ENCODE assay signal across 27 mouse cellular contexts in the genomic region with DNA sequence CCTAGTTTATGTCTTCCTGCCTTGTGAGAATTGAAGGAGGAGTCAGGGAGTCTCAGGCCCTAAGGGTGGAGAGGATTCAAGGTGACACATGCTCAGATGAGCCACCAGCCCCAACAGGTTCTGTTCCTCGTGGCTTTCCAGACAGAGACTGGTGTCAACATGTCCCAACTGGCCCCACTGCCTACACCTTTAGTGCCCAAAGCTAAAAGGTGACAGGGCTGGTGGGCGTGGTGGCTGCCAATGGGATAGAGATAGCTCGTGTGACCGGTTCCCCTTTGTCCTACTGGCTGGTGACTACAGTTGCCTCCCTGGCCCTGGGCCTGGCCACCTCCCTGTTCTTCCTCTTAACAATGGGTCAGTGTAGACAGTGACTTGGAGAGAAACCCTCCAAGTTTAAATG. TPM values are rescaled to one million over a fixed set of nuclear protein-coding genes. Genes with fewer than 3 reads are reported as not detected.
DNase-seq lines count a peak whose midpoint lies in the region; ATAC-seq and TF ChIP-seq lines count a peak whose summit lies in the region.
"Had no signal": no experiment of that assay in that cellular context is flagged by ENCODE, and none has a peak within 500 bp of the region (broad histone marks: within the 10 kb centered on the region; RNA-seq: fewer than 3 reads in every experiment).

No protein-coding gene starts in this region.

- H3K4me1 ChIP-seq in stomach, postnatal 0 days (replicated peaks; ENCODE audit: control insufficient read depth, insufficient read depth), result peaks cover 6% of the 10 kb centered on the region; the same call in 1 of the 2 replicates
- H3K4me1 ChIP-seq in midbrain, embryonic 15.5 days, result peaks cover 25% of the 10 kb centered on the region
- H3K4me1 ChIP-seq in liver, postnatal 0 days (ENCODE audit: insufficient read depth), result peaks cover 28% of the 10 kb centered on the region

- peak; percentile 21; the same call in 1 of the 2 replicates for ATAC-seq in stomach, postnatal 0 days (ENCODE audit: low FRiP score, low TSS enrichment)
- ATAC-seq in midbrain, embryonic 15.5 days (replicated peaks), result no peak
- ATAC-seq in liver, postnatal 0 days, result no peak
- ATAC-seq: intestine, embryonic 16.5 days had no signal

- TF ChIP-seq CTCF in stomach, postnatal 0 days (IDR thresholded peaks at IDR 0.05; ENCODE audit: low read depth), result no peak
- no peak for TF ChIP-seq CTCF in liver, postnatal 0 days (IDR thresholded peaks at IDR 0.05; ENCODE audit: low read depth)

- no peak overlapping the region for H3K4me2 ChIP-seq in stomach, postnatal 0 days (replicated peaks; ENCODE audit: low read depth)
- H3K4me2 ChIP-seq in midbrain, embryonic 15.5 days, result no peak overlapping the region
- no peak overlapping the region for H3K4me2 ChIP-seq in liver, postnatal 0 days (ENCODE audit: low read depth, low read length)
- H3K4me2 ChIP-seq: embryonic facial prominence, embryonic 13.5 days; forebrain, embryonic 12.5 days; hindbrain, embryonic 13.5 days; liver, embryonic 13.5 days; neural tube, embryonic 15.5 days had no signal

- peak; percentile 25 to 35 for DNase-seq in heart, adult 18-20 months
- no peak for DNase-seq in heart, postnatal 14 days
- DNase-seq in urinary bladder, postnatal 14 days (ENCODE audit: low spot score), result peak; percentile 85
- DNase-seq in urinary bladder, postnatal 10 days (ENCODE audit: low spot score), result no peak
- DNase-seq in stomach, postnatal 0 days (ENCODE audit: low spot score), result peak; percentile 44
- DNase-seq in liver, postnatal 0 days, result no peak
- DNase-seq: adrenal gland, adult 8-10 months; cerebellum, adult 8-10 months; gastrocnemius, postnatal 25 days; heart, postnatal 4 days; kidney, adult 8-10 months; kidney, postnatal 4 days; liver, embryonic 13.5 days; lung, adult 2 months; lung, postnatal 10 days; midbrain, embryonic 14.5 days; right cerebral cortex, postnatal 25 days had no signal

- no peak overlapping the region for H3K9ac ChIP-seq in stomach, postnatal 0 days (ENCODE audit: low read length)
- H3K9ac ChIP-seq in midbrain, embryonic 15.5 days, result no peak overlapping the region
- H3K9ac ChIP-seq in liver, postnatal 0 days (replicated peaks), result no peak overlapping the region
- H3K9ac ChIP-seq: embryonic facial prominence, embryonic 13.5 days; forebrain, embryonic 12.5 days; hindbrain, embryonic 13.5 days; liver, embryonic 13.5 days; neural tube, embryonic 15.5 days had no signal

- WGBS in stomach, postnatal 0 days, result 52% methylated on average over 4 of the region's 4 CpGs
- WGBS in midbrain, embryonic 15.5 days, result 85% methylated on average over 4 of the region's 4 CpGs
- WGBS in liver, postnatal 0 days (ENCODE audit: insufficient replicate concordance), result 74% methylated on average over 4 of the region's 4 CpGs

- no peak overlapping the region for H3K4me3 ChIP-seq in stomach, postnatal 0 days (ENCODE audit: low read depth, low read length)
- no peak overlapping the region for H3K4me3 ChIP-seq in midbrain, embryonic 15.5 days
- no peak overlapping the region for H3K4me3 ChIP-seq in liver, postnatal 0 days (ENCODE audit: low read depth, low read length)
- H3K4me3 ChIP-seq: embryonic facial prominence, embryonic 13.5 days; erythroblast, embryonic 14.5 days; forebrain, embryonic 12.5 days; hindbrain, embryonic 13.5 days; liver, embryonic 13.5 days; neural tube, embryonic 15.5 days had no signal

- TF ChIP-seq EP300 in stomach, postnatal 0 days (optimal IDR thresholded peaks at IDR 0.05), result peak; percentile 69
- no peak for TF ChIP-seq EP300 in liver, postnatal 0 days (IDR thresholded peaks at IDR 0.05; ENCODE audit: low read depth)

- no peaks in the 10 kb centered on the region for H3K27me3 ChIP-seq in stomach, postnatal 0 days (ENCODE audit: control insufficient read depth, insufficient read depth, low read length)
- peaks cover 5% of the 10 kb centered on the region; the same call in 1 of the 2 replicates for H3K27me3 ChIP-seq in midbrain, embryonic 15.5 days (replicated peaks)
- H3K27me3 ChIP-seq in liver, postnatal 0 days (ENCODE audit: insufficient read depth, low read length), result peaks cover 3% of the 10 kb centered on the region; the same call in 1 of the 2 replicates

- no peaks in the 10 kb centered on the region for H3K9me3 ChIP-seq in stomach, postnatal 0 days (ENCODE audit: control insufficient read depth, low read length)
- no peaks in the 10 kb centered on the region for H3K9me3 ChIP-seq in midbrain, embryonic 15.5 days
- no peaks in the 10 kb centered on the region for H3K9me3 ChIP-seq in liver, postnatal 0 days (ENCODE audit: low read length)
- H3K9me3 ChIP-seq: embryonic facial prominence, embryonic 13.5 days; forebrain, embryonic 12.5 days; G1E; hindbrain, embryonic 13.5 days; liver, embryonic 13.5 days; neural tube, embryonic 15.5 days had no signal

- intact Hi-C loops in heart, postnatal 14 days (cut with DNase I), result no loop called here

- H3K27ac ChIP-seq in stomach, postnatal 0 days (replicated peaks), result peak overlapping the region; percentile 80
- no peak overlapping the region for H3K27ac ChIP-seq in midbrain, embryonic 15.5 days
- H3K27ac ChIP-seq in liver, postnatal 0 days (ENCODE audit: low read depth), result no peak overlapping the region
- H3K27ac ChIP-seq: embryonic facial prominence, embryonic 13.5 days; forebrain, embryonic 12.5 days; hindbrain, embryonic 13.5 days; kidney, postnatal 0 days; liver, embryonic 13.5 days; macrophage; neural tube, embryonic 15.5 days had no signal

- no peaks in the 10 kb centered on the region for H3K36me3 ChIP-seq in stomach, postnatal 0 days (ENCODE audit: control insufficient read depth, insufficient read depth, low read length)
- H3K36me3 ChIP-seq in midbrain, embryonic 15.5 days (replicated peaks), result no peaks in the 10 kb centered on the region
- H3K36me3 ChIP-seq in liver, postnatal 0 days (replicated peaks; ENCODE audit: insufficient read depth, low read length), result no peaks in the 10 kb centered on the region
- H3K36me3 ChIP-seq: embryonic facial prominence, embryonic 13.5 days; forebrain, embryonic 12.5 days; hindbrain, embryonic 13.5 days; liver, embryonic 13.5 days; neural tube, embryonic 15.5 days had no signal

RNA-seq across cellular contexts. Expression of a gene that starts 5.8 kb away (rescaled TPM):
- total RNA-seq in heart, adult 18-20 months (2021), result 10 to 100 TPM; 38.2 to 42.9 TPM
- 10 to 100 TPM; 25.0 to 28.4 TPM for total RNA-seq in heart, postnatal 14 days (2021)
- polyA plus RNA-seq in stomach, postnatal 0 days (2015; fragmentation: Nextera tagmentation; extraction: Ambion mirVana), result 10.3 and 12.2 TPM in 2 replicates
- 2.1 and 2.5 TPM in 2 replicates for polyA plus RNA-seq in midbrain, embryonic 15.5 days (2015; fragmentation: Nextera tagmentation; extraction: Ambion mirVana)
- polyA plus RNA-seq in liver, postnatal 0 days (2015; fragmentation: Nextera tagmentation; extraction: Ambion mirVana), result 0.47 and 0.69 TPM in 2 replicates

RNA-seq across cellular contexts. Expression of a gene that starts 6.1 kb away (rescaled TPM):
- 1 to 10 TPM; 9.6 to 10.0 TPM for total RNA-seq in heart, adult 18-20 months (2021)
- total RNA-seq in heart, postnatal 14 days (2021), result 1 to 10 TPM; 6.5 to 9.4 TPM
- 13.4 and 13.6 TPM in 2 replicates for polyA plus RNA-seq in stomach, postnatal 0 days (2015; fragmentation: Nextera tagmentation; extraction: Ambion mirVana)
- polyA plus RNA-seq in midbrain, embryonic 15.5 days (2015; fragmentation: Nextera tagmentation; extraction: Ambion mirVana), result 22.0 and 25.1 TPM in 2 replicates
- 7.7 and 7.8 TPM in 2 replicates for polyA plus RNA-seq in liver, postnatal 0 days (2015; fragmentation: Nextera tagmentation; extraction: Ambion mirVana)

RNA-seq across cellular contexts. Expression of a gene that starts 16.4 kb away (rescaled TPM):
- 10 to 100 TPM in 1 of 2 experiments, 1 to 10 TPM in 1; 7.6 to 10.4 TPM for total RNA-seq in heart, adult 18-20 months (2021)
- 10 to 100 TPM; 12.4 to 15.7 TPM for total RNA-seq in heart, postnatal 14 days (2021)
- polyA plus RNA-seq in stomach, postnatal 0 days (2015; fragmentation: Nextera tagmentation; extraction: Ambion mirVana), result 6.0 and 6.4 TPM in 2 replicates
- 29.7 and 33.0 TPM in 2 replicates for polyA plus RNA-seq in midbrain, embryonic 15.5 days (2015; fragmentation: Nextera tagmentation; extraction: Ambion mirVana)
- 3.8 and 4.6 TPM in 2 replicates for polyA plus RNA-seq in liver, postnatal 0 days (2015; fragmentation: Nextera tagmentation; extraction: Ambion mirVana)

RNA-seq across cellular contexts. Expression of a gene that starts 20.8 kb away (rescaled TPM):
- 10 to 100 TPM; 43.5 to 50.3 TPM for total RNA-seq in heart, adult 18-20 months (2021)
- 10 to 100 TPM; 41.1 to 48.0 TPM for total RNA-seq in heart, postnatal 14 days (2021)
- 32.8 and 36.9 TPM in 2 replicates for polyA plus RNA-seq in stomach, postnatal 0 days (2015; fragmentation: Nextera tagmentation; extraction: Ambion mirVana)
- 80.2 and 83.3 TPM in 2 replicates for polyA plus RNA-seq in midbrain, embryonic 15.5 days (2015; fragmentation: Nextera tagmentation; extraction: Ambion mirVana)
- 9.6 and 9.8 TPM in 2 replicates for polyA plus RNA-seq in liver, postnatal 0 days (2015; fragmentation: Nextera tagmentation; extraction: Ambion mirVana)

RNA-seq across cellular contexts. Expression of a gene that starts 38.5 kb away (rescaled TPM):
- under 1 TPM; 0.32 to 0.46 TPM for total RNA-seq in heart, adult 18-20 months (2021)
- total RNA-seq in heart, postnatal 14 days (2021), result under 1 TPM; 0.45 to 0.63 TPM
- 24.3 and 26.5 TPM in 2 replicates for polyA plus RNA-seq in stomach, postnatal 0 days (2015; fragmentation: Nextera tagmentation; extraction: Ambion mirVana)
- polyA plus RNA-seq in midbrain, embryonic 15.5 days (2015; fragmentation: Nextera tagmentation; extraction: Ambion mirVana), result 1.4 and 1.5 TPM in 2 replicates
- 0.12 and 0.32 TPM in 2 replicates for polyA plus RNA-seq in liver, postnatal 0 days (2015; fragmentation: Nextera tagmentation; extraction: Ambion mirVana)
- polyA plus RNA-seq: erythroblast, embryonic 14.5 days; macrophage had no signal

Comparison
In these comparisons a context has a peak if more than half of its experiments do, and no peak if none do; other contexts are left out.
1. DNase-seq: peak in heart, adult 18-20 months (2 of 2), urinary bladder, postnatal 14 days (single experiment) and stomach, postnatal 0 days (single experiment); none in heart, postnatal 14 days (0 of 2), urinary bladder, postnatal 10 days (single experiment) and liver, postnatal 0 days (single experiment).